Comparison of ENCODE assay signal across 12 mouse cellular contexts in the genomic region with DNA sequence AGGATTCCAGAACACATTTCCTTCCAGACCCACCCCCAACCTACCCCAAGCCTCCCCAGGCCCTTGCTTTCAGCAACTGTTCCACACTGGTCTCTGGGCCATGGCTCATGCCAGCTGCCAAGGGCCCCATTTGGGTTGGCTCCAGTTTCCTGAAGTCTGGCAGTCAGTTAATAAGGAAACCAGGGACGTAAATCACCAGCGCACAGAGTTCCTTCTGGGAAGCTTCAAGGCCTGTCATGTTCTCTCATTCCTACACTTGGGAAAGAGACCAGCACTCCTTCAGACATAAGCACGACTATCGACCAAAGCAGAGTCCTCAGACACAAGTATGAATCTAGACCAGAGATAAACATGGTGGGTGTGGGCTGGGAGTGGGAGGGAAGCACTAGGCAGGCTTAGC.
A peak's percentile ranks its signal among the peaks of the same experiment; 100 is the strongest.
DNase-seq lines count a peak whose midpoint lies in the region; ATAC-seq lines count a peak whose summit lies in the region.
"Had no signal": no experiment of that assay in that cellular context is flagged by ENCODE, and none has a peak within 500 bp of the region (broad histone marks: within the 10 kb centered on the region; RNA-seq: fewer than 3 reads in every experiment).

No protein-coding gene starts in this region.

- no peak for ATAC-seq in granulocyte monocyte progenitor cell, adult 5-6 weeks (replicated peaks; ENCODE audit: poor library complexity, severe bottlenecking)

- peak; percentile 46 for DNase-seq in embryo, embryonic 10 days (ENCODE audit: low spot score)
- DNase-seq in embryo, embryonic 9.5 days (ENCODE audit: extremely low spot score): no peak
- peak; percentile 52 for DNase-seq in forelimb bud, embryonic 11.5 days (ENCODE audit: low read depth, low spot score)
- DNase-seq in kidney, adult 9 months: peak; percentile 53
- DNase-seq in lung, postnatal 10 days: peak; percentile 73
- DNase-seq in layer of hippocampus, adult 8-10 months (ENCODE audit: low spot score in 2 of 2): no peak
- DNase-seq in cerebellum, adult 18-20 months: no peak
- DNase-seq: cerebellum, postnatal 36 days; gastrocnemius, postnatal 10 days; retina, postnatal 1 day; thymus, postnatal 4 days had no signal

Comparison
In these comparisons a context has a peak if more than half of its experiments do, and no peak if none do; other contexts are left out.
1. DNase-seq: peak in embryo, embryonic 10 days (single experiment), forelimb bud, embryonic 11.5 days (single experiment), kidney, adult 9 months (single experiment) and lung, postnatal 10 days (single experiment); none in embryo, embryonic 9.5 days (single experiment), layer of hippocampus, adult 8-10 months (0 of 2) and cerebellum, adult 18-20 months (0 of 2).